In genomic region chr15:5241304-5242201, GRCm38 (mm10) we compare ENCODE assay signal across 8 mouse cellular contexts. TPM values are rescaled to one million over a fixed set of nuclear protein-coding genes. Genes with fewer than 3 reads are reported as not detected.
DNase-seq lines count a peak whose midpoint lies in the region; ATAC-seq and TF ChIP-seq lines count a peak whose summit lies in the region.

No protein-coding gene starts in this region.

- H3K36me3 ChIP-seq in intestine, embryonic 15.5 days: no peaks in the 10 kb centered on the region
- H3K36me3 ChIP-seq in small intestine, adult 2 months (ENCODE audit: control insufficient read depth, insufficient read depth, low read length): peaks cover 11% of the 10 kb centered on the region

- peaks cover 11% of the 10 kb centered on the region; the same call in 1 of the 2 replicates for H3K4me1 ChIP-seq in intestine, embryonic 15.5 days (replicated peaks)
- peaks cover 14% of the 10 kb centered on the region; the same call in 1 of the 2 replicates for H3K4me1 ChIP-seq in small intestine, adult 2 months (ENCODE audit: control insufficient read depth, insufficient read depth, insufficient read length, low read length)

- peak; percentile 20; the same call in 1 of the 2 replicates for TF ChIP-seq CTCF in brain, embryonic 14.5 days (IDR thresholded peaks at IDR 0.05; ENCODE audit: borderline replicate concordance, extremely low read depth, insufficient read depth, insufficient read length)
- TF ChIP-seq CTCF in small intestine, adult 2 months (IDR thresholded peaks at IDR 0.05; ENCODE audit: extremely low read depth, insufficient read length, insufficient replicate concordance, low read depth, low read length): peak; percentile 41; the same call in 1 of the 2 replicates

- H3K9ac ChIP-seq in intestine, embryonic 15.5 days: peak overlapping the region; percentile 40

- H3K27me3 ChIP-seq in intestine, embryonic 15.5 days (replicated peaks): 0 out of 2 replicates have a peak, but pooled peaks cover 8% of the 10 kb centered on the region
- H3K27me3 ChIP-seq in small intestine, adult 2 months (ENCODE audit: control insufficient read depth, insufficient read depth, low read length): no peaks in the 10 kb centered on the region

- ATAC-seq in intestine, embryonic 15.5 days: 0 out of 2 replicates have a peak, but pooled peaks have one; percentile 12

- TF ChIP-seq POLR2A in brain, embryonic 14.5 days (IDR thresholded peaks at IDR 0.05; ENCODE audit: borderline replicate concordance, extremely low read depth, insufficient read depth, insufficient read length, poor library complexity, severe bottlenecking): no peak
- TF ChIP-seq POLR2A in small intestine, adult 2 months (IDR thresholded peaks at IDR 0.05; ENCODE audit: low read depth, low read length): no peak

- H3K4me2 ChIP-seq in intestine, embryonic 15.5 days (replicated peaks): peak overlapping the region; percentile 99

- DNase-seq in left cerebral cortex, postnatal 4 days: peak; percentile 47
- DNase-seq in left cerebral cortex, adult 9 months (ENCODE audit: low spot score in 2 of 2): no peak
- peak; percentile 76 for DNase-seq in brain, embryonic 14.5 days (ENCODE audit: low read depth)
- DNase-seq in gastrocnemius, postnatal 25 days: peak; percentile 33
- peak; percentile 55 for DNase-seq in lung, postnatal 10 days
- no peak for DNase-seq in urinary bladder, postnatal 4 days (ENCODE audit: low spot score in 2 of 2)

- peak overlapping the region; percentile 63 for H3K4me3 ChIP-seq in intestine, embryonic 15.5 days (replicated peaks)
- H3K4me3 ChIP-seq in small intestine, adult 2 months (ENCODE audit: low read depth, low read length): peak overlapping the region; percentile 82

- H3K9me3 ChIP-seq in intestine, embryonic 15.5 days: no peaks in the 10 kb centered on the region

- H3K27ac ChIP-seq in intestine, embryonic 15.5 days: no peak overlapping the region
- H3K27ac ChIP-seq in small intestine, adult 2 months (ENCODE audit: insufficient read depth, low read depth, low read length): peak overlapping the region; percentile 17

- 35% methylated on average over 12 of the region's 12 CpGs for WGBS in intestine, embryonic 15.5 days
- WGBS in small intestine, adult 2 months: 20% methylated on average over 12 of the region's 12 CpGs

- intact Hi-C loops in left cerebral cortex, postnatal 4 days (cut with DNase I): loop anchor here (2.0 kb wide), 1 partner anchor 839 kb away; no protein-coding TSS in a partner anchor

RNA-seq across cellular contexts. Expression of gene Ptger4, which starts 2.4 kb away (rescaled TPM):
- total RNA-seq in left cerebral cortex, postnatal 4 days (2021): 1 to 10 TPM; 2.8 to 3.4 TPM
- 0.76 and 1.2 TPM in 2 replicates for polyA plus RNA-seq in brain, embryonic 14.5 days (2012; rRNA removed)
- total RNA-seq in gastrocnemius, postnatal 25 days (2021): 1 to 10 TPM in 1 of 2 experiments, under 1 TPM in 1; 0.49 to 1.9 TPM
- 5.0 and 5.4 TPM in 2 replicates for polyA plus RNA-seq in intestine, embryonic 15.5 days (2015; fragmentation: Nextera tagmentation; extraction: Ambion mirVana)
- polyA plus RNA-seq in small intestine, adult 2 months (2012; rRNA removed): 37.8 and 85.6 TPM in 2 replicates

RNA-seq across cellular contexts. Expression of gene Ttc33, which starts 56.2 kb away (rescaled TPM):
- 10 to 100 TPM; 38.9 to 39.9 TPM for total RNA-seq in left cerebral cortex, postnatal 4 days (2021)
- 24.5 and 29.0 TPM in 2 replicates for polyA plus RNA-seq in brain, embryonic 14.5 days (2012; rRNA removed)
- 10 to 100 TPM; 39.3 to 48.5 TPM for total RNA-seq in gastrocnemius, postnatal 25 days (2021)
- 32.9 and 38.2 TPM in 2 replicates for polyA plus RNA-seq in intestine, embryonic 15.5 days (2015; fragmentation: Nextera tagmentation; extraction: Ambion mirVana)
- 0.76 and 1.4 TPM in 2 replicates for polyA plus RNA-seq in small intestine, adult 2 months (2012; rRNA removed)

Comparison
In these comparisons a context has a peak if more than half of its experiments do, and no peak if none do; other contexts are left out.
1. DNase-seq: peak in left cerebral cortex, postnatal 4 days (single experiment), brain, embryonic 14.5 days (single experiment), gastrocnemius, postnatal 25 days (single experiment) and lung, postnatal 10 days (single experiment); none in left cerebral cortex, adult 9 months (0 of 2) and urinary bladder, postnatal 4 days (0 of 2).
2. RNA of gene Ttc33, which starts 56.2 kb away (polyA plus RNA-seq): 32.9 to 38.2 TPM in intestine, embryonic 15.5 days and 24.5 to 29.0 TPM in brain, embryonic 14.5 days; 0.76 to 1.4 TPM in small intestine, adult 2 months; every median in the first group is over 10 times any median in the second.